Mouse (Mus musculus) forebrain, embryonic 12.5 days (tissue): Measurements from ENCODE around the gene 9130204L05Rik. TPM values are rescaled to one million over a fixed set of nuclear protein-coding genes. Genes with fewer than 3 reads are reported as not detected.

Experiments
- ATAC-seq: fragments of 200-750 bp; cut with Nextera tagmentation; 2 replicates; pipeline ENCODE4 v1.8.0; 2017; ENCODE audit warnings: moderate TSS enrichment; ENCODE audit not compliant: low FRiP score
- H3K27ac ChIP-seq: fragments of 300-500 bp; sonication (generic); 2 replicates; pipeline ENCODE4 v1.5.1; 2016; ENCODE audit warnings: mild to moderate bottlenecking
- H3K27me3 ChIP-seq: fragments of 300-500 bp; sonication (generic); 2 replicates; pipeline ENCODE4 v1.6.1; 2016; ENCODE audit warnings: mild to moderate bottlenecking
- H3K36me3 ChIP-seq: fragments of 300-500 bp; sonication (generic); replicated peaks from 2 replicates; pipeline ENCODE4 v1.6.1; 2016; ENCODE audit warnings: mild to moderate bottlenecking
- H3K4me1 ChIP-seq: fragments of 300-500 bp; sonication (generic); 2 replicates; pipeline ENCODE4 v1.6.1; 2016
- H3K4me2 ChIP-seq: fragments of 300-500 bp; sonication (generic); 2 replicates; pipeline ENCODE4 v1.6.1; 2016; ENCODE audit warnings: mild to moderate bottlenecking, moderate library complexity
- H3K4me3 ChIP-seq: fragments of 300-500 bp; sonication (generic); replicated peaks from 2 replicates; pipeline ENCODE4 v1.5.1; 2016; ENCODE audit warnings: mild to moderate bottlenecking
- H3K9ac ChIP-seq: fragments of 300-500 bp; sonication (generic); 2 replicates; pipeline ENCODE4 v1.6.1; 2016; ENCODE audit warnings: mild to moderate bottlenecking
- H3K9me3 ChIP-seq: fragments of 300-500 bp; sonication (generic); 2 replicates; pipeline ENCODE4 v1.6.1; 2016
- WGBS: fragments of 180-500 bp; shearing (Covaris S2); methylation state at CpG from one replicate; pipeline ENCODE4 v1.1.7; 2016; 5-methylcytosine and 5-hydroxymethylcytosine counted together
- polyA plus RNA-seq: library from polyadenylated mRNA; unstranded; fragments of >200 nt; fragmentation: Nextera tagmentation; extraction: Ambion mirVana; gene quantifications from 2 replicates; pipeline ENCODE4 v1.2.1, GENCODE M21; 2016

The 9130204L05Rik gene
- not detected in 2 replicates for polyA plus RNA-seq

DNA sequence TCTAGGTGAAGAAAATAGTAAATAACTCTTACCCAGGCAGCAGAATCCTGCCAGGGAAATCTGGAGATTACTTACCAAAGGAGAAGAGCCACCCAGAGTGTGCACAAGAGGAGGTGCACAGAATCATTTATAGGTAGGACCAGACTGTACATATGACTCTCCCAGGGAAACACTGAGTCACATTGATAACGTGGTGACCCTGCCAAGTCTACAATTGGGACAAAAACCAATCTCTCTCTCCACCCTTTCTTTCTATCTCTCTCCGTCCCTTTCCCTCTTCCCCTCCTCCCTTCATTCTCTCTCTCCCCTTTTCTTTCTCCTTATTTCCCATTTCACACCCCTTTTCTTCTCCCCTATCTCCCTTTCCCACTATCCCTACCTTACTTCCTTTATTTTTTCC lies at the start of gene 9130204L05Rik:
9130204L05Rik (minus strand) TSS at position 101 of the 400 bp plus-strand sequence.
- 61% methylated on average over 2 of the region's 2 CpGs for whole genome bisulfite sequencing
- H3K27ac ChIP-seq: no peak within 1 kb of the TSS
- peaks cover 13% of the 10 kb centered on the region; the same call in 1 of the 2 replicates for H3K9me3 ChIP-seq
- H3K4me3 ChIP-seq: no peak within 1 kb of the TSS
- H3K36me3 ChIP-seq: no peaks in the 10 kb centered on the region
- no peaks in the 10 kb centered on the region for H3K4me1 ChIP-seq
- no peak for ATAC-seq
- no peak within 1 kb of the TSS for H3K4me2 ChIP-seq
- no peak within 1 kb of the TSS for H3K9ac ChIP-seq
- H3K27me3 ChIP-seq: no peaks in the 10 kb centered on the region

DNA sequence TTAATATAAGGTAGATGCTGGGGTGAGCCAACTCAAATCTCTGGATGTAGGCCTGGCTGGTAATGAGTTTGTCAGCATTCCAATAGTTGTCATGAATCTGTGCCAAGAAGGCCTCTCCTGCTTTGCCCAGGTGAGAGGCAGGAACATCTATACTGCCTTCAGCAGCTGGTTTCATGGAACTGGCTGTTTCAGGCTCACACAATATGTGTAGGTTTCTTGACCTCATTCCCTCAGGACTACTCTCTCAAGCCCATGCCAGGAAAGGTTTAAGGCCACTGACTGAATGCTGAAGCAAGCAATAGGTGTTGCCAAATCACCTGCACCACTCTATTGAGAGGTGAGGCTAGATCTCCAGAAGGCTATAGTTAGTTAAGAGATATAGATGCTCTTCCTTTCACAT lies 18.1 kb upstream of the 9130204L05Rik start:
- no peak overlapping the region for H3K4me3 ChIP-seq
- H3K36me3 ChIP-seq: no peaks in the 10 kb centered on the region
- ATAC-seq: no peak
- no peak overlapping the region for H3K27ac ChIP-seq
- no peak overlapping the region for H3K4me2 ChIP-seq
- peaks cover 8% of the 10 kb centered on the region; the same call in 1 of the 2 replicates for H3K9me3 ChIP-seq
- H3K9ac ChIP-seq: no peak overlapping the region
- H3K4me1 ChIP-seq: no peaks in the 10 kb centered on the region
- no peaks in the 10 kb centered on the region for H3K27me3 ChIP-seq

DNA sequence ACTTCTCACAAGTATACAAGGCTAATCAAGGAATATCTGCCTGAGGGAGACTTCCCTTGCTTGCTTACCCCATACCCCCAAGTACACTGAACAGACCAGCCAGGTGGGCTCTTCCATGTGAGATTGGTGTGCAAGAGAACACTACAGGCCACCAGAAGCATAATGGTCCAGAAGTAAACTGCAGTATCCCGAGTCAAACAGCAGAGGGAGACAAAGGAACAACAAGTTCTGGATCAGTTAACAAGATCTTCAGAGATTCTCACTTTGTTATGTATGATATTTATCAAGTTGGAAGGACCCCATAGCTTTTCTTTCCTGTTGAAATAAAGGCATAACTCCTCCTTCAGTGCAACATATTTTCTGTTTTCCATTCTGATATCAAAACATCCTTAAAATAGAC lies 31.4 kb downstream of the 9130204L05Rik start:
- H3K4me1 ChIP-seq: no peaks in the 10 kb centered on the region
- no peaks in the 10 kb centered on the region for H3K36me3 ChIP-seq
- WGBS: 16% methylated on average over 1 of the region's 1 CpGs
- H3K27me3 ChIP-seq: no peaks in the 10 kb centered on the region
- ATAC-seq: no peak
- no peak overlapping the region for H3K4me3 ChIP-seq
- H3K27ac ChIP-seq: no peak overlapping the region
- H3K4me2 ChIP-seq: no peak overlapping the region
- H3K9ac ChIP-seq: no peak overlapping the region
- no peaks in the 10 kb centered on the region for H3K9me3 ChIP-seq

DNA sequence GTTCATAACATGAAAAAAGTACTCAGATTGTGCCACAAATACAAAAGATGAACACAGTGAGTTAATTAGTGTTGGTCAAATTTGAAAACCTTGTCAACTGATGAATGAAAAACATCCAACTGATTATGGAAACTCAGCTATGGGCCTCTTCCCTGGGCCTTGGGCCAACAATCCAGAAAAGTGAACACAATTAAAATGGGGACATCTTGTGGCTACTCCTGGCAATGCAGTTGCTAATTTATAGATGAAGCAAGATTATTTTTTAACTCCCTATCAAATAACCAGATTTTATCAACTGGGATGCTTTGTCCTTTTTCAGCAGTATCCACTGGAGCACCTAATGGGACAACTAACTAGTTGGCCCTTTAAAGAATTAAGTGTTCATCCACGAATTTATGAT lies 37.9 kb downstream of the 9130204L05Rik start:
- 15% methylated on average over 1 of the region's 1 CpGs for WGBS
- H3K27ac ChIP-seq: no peak overlapping the region
- no peak for ATAC-seq

More for the DNA sequence above, 37.9 kb downstream of the 9130204L05Rik start:
- Histone ChIP-seq H3K4me2 (no peak overlapping the region), H3K4me1 (no peaks in the 10 kb centered on the region), H3K4me3 (no peak overlapping the region), H3K27me3 (no peaks in the 10 kb centered on the region), H3K9ac (no peak overlapping the region), H3K36me3 (no peaks in the 10 kb centered on the region), H3K9me3 (peaks cover 7% of the 10 kb centered on the region; the same call in 1 of the 2 replicates)
